Mouse (Mus musculus): Measurements from ENCODE around the gene Chtf18.

Chtf18 gene

DNA sequence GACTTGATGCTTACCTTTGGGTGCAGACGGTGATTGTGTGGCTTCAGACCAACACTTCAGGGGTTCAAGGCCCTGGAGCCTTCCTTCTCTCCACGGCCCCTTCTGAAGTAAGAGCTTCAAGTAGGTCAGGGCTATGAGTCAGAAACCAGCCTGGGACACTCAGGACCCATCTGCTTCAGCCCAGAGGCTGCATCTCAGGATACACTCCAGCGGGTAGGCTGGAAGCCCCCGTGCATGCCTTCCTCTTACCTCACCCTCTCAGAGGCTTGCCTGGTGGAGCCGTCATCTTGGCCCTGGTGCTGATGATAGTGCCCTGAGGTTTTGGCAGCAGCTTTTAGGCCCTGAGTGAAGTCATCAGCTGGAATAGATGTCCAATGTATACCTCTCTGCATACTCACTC, 8.0 kb upstream of the Chtf18 start:
- DNase-seq (ENCODE audit: low spot score): no peak

DNA sequence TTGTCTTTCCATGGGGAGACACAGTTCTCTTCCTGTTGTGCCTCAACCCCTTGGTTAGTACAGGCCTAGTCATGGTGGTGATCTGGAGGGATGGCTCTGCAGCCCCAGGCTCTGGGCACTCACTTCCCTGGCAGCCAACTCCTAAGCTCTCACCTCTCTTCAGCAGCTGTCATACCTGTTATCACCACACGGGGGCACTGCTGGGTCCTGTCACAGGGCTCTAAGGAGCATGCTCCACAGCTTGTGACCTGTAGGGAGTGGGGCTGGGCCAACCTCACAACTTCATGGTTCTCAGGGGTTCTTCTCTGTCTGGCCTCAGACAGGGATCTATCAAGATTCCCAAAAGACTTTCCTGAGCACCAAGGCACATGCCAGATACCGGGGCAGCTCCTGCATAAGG, 4.9 kb upstream of the Chtf18 start:
- DNase-seq (ENCODE audit: low spot score): peak; percentile 71

DNA sequence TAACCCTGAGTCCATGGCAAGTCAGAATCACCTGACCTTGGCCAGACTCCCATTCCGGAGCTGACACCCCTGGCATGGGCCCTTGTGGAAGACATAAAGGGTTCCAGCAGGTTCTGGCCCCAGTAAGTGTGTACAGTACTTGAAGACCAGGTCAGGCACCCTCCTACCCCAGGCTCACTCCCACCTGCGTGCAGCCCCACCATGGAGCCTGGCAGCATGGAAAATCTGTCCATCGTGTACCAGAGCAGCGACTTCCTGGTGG, 721 bp upstream of the Chtf18 start:
- no peak for DNase-seq (ENCODE audit: low spot score)

DNA sequence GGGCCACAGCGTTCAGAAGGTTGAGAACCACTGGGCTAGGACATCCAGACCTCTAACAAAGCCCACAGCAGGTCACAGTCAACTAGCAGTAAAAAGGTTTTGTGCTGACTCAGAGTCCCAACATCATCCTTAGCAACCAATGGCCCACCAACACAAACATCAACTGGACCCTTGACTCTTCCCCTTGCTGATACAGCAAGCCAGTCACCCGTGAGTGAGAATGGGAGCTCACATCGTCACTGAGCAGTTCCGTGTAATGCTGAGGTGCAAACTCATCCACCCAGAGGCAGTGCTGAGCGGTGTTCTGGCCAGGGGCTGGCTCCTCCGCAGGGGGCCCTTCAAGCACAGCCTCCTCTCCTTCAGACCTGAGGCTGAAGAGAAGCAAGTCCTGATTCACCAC, 2.0 kb downstream of the Chtf18 start:
- no peak for DNase-seq (ENCODE audit: low spot score)

DNA sequence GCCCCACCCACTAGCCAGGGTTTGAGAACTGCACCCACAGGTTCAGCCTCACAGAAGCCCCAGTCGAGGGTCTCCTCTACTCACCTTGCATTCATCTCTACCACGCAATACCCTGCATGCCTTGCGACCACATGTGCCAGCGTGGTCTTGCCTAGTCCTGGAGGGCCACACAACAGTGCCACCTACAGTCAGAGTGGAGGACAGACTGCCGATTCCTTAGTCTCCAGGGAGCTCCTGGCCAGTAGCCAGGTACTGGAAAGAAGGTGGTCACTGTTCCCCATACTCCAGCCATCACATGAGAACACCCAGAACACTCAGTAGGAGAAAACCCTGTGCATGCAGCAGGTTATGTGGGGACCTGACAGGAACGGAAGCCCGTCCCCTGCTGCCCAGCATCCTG, 3.3 kb downstream of the Chtf18 start:
- no peak for DNase-seq (ENCODE audit: low spot score)

DNA sequence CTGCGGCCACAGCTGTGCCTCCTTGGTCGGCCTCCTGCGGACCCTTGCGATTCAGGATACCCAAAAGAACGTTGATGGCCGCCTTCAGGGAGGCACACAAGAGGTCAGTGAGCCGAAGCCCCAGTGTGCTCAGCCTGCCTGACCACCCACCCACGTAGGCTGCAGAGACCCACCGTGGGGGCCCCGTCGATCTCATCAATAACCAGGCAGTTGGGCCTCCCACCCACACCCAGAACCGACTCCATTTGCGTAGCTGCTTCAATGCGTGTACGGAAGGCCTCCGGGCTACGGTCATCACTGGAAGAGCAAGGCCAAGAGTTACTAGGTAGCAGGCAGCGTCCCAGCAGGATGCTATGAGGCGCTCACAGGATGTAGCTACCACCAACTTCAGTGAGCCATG, 3.7 kb downstream of the Chtf18 start:
- DNase-seq (ENCODE audit: low spot score): no peak

DNA sequence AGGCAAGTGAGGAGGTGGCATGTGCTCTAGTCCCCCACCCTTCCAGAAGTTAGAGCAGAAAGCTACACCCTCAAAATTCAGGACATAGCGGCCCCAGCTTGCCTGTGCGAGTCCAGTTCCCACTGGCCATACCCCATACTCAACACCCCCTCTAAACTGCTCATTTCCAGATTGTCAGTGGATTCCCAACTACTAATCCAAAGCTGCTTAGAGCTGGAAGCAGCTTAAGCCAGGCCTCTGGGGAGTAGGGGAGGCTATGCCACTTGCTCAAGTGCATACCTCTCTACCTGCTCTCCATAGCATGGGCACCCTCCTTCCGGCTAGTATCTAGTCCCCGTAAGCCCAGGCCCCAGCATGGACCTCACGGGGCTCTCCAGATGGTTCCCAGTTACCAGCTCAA, 5.7 kb downstream of the Chtf18 start:
- no peak for DNase-seq (ENCODE audit: low spot score)

DNA sequence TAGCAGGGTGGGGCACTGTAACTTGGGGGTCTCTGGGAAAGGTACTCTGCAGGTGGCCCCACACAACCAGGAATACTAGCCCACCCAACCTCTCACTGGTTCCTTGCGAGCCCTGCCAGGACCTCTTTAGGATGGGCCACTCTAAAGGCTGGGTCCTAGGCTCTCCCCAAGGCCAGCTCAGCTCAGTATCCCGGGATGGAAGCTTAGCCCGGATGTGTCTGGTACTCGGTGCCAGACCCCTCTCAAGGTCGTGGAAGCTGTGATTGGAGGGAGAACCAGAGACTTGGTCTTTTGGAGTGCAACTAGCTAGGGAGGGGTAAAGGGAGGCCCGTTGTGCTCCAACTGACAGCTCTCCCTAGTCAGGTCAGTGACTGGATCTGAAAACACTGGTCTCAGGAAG, 9.5 kb downstream of the Chtf18 start:
- no peak for DNase-seq (ENCODE audit: low spot score)

DNA sequence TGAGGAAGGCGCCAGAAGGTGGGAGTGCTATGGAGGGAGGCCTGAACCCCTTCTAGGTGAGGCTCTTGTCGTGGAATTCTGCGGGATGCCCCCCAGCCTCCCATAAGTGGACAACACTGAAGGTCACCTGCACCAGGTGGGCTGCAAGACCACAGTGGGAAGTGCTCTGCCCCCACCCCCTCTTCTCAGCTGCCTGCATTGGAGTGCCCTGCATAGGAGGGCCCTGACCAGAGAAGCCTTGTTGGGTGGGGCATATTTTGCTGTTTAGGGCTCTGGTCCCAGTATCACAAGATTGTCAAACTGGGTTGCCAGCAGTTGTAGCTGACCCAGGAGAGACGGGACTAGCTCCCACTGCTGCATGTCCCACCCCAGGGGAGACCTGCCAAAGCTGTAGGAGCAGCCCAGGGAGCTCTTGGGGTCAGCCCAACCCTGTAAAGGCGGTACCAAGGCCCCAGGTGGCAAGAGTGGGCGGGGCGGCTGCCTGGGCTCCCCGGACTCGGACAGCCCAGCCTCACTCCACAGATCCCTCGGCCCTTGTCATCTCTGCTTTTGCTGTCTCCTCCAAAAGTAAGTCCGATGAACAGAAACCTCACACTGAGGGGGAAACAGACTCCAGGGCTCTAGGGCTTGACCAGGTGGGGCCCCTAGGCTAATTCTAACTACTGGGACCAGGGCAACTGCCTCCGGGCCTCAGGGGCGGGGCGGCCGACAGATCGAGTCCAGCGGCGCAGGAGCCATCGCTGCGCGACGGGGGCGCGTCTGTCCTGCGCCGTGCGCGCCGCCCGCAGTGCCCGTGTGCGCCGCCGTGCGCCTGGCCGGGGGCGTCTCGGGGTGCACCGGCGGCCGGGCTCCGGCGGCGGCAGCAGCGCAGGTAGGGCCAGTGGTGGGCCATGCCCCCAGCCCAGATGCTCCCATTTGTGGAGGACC, 10.2 kb downstream of the Chtf18 start, which contains the start of gene Gng13:
Gene Gng13, plus strand, starts transcription at position 461 of the 927 bp plus-strand sequence.
- no peak for DNase-seq (ENCODE audit: low spot score)

DNA sequence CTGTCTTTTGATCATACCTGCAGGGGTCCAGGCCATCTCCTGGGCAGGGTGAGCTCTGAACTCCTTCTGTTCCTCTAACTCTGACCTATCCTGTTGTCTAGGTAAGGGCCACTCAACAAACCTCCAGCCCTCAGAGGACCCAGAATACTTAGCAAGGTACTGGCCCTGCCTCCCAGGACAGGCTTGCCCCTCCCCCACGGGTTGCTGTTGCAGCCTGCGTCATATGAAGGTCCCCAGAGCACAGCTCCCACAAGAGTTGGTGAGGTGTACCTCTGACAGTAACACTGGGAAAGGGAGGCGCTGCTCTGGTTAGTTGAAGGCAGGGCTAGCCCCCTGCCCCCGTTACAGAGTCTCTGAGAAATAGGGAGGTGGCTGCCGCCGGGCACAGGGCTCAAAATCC, 11.1 kb downstream of the Chtf18 start:
- no peak for DNase-seq (ENCODE audit: low spot score)

DNA sequence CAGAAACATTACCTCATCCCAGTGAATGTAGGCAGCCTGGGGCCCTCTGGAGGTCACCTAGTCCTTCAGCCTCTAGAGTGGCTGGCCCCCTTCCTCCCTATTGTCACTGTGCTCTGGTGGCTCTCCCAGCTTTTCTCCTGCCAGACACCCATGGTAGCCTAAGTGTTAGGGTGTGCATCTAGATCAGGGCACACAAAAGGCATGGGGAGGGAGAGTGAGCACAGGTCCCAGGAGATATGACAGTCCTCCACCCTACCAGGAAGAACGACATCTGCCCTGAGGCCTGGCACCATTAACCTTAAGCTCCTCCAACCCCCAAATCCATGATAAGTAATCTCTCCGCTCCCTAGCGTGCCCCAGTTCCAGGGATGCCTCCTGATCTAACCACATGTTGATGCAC, 11.6 kb downstream of the Chtf18 start:
- no peak for DNase-seq (ENCODE audit: low spot score)

DNA sequence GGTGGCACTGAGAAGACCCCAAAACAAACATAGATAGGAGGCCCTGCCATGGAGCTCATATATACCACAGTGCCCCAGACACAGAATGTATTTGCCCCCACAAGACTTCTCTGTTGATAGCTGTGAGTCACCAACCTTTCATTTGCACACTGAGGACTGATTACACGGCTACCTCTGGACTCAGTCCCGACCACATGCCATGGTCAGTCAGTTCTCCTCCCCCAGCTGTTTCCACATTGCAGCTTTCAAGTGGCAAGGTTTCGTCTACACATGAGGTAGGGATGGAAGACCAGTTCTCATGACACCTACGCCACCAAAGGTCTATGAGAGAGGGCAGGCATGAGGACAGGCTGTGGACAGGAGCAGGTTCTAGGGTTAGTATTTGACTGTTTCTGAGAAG, 16.1 kb downstream of the Chtf18 start:
- no peak for DNase-seq (ENCODE audit: low spot score)

DNA sequence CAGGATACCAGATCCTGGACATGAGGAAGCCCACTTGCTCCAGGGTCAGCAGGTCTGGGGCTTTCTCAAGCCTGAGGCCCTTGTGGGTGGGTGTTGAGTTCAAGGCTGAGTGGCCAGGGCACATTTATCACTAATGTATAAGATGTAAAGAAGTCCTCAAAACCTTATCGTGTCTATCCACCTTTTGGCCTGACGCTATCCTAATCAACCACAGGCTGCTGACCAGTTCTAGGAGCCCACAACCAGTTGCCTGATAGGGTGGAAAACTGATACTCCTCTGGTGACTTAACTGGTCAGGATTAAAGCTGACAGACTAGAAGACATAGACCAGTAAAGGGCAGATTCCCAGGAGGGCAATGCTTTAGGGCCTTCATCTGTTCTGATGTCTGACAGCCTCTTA, 17.2 kb downstream of the Chtf18 start:
- DNase-seq (ENCODE audit: low spot score): no peak

DNA sequence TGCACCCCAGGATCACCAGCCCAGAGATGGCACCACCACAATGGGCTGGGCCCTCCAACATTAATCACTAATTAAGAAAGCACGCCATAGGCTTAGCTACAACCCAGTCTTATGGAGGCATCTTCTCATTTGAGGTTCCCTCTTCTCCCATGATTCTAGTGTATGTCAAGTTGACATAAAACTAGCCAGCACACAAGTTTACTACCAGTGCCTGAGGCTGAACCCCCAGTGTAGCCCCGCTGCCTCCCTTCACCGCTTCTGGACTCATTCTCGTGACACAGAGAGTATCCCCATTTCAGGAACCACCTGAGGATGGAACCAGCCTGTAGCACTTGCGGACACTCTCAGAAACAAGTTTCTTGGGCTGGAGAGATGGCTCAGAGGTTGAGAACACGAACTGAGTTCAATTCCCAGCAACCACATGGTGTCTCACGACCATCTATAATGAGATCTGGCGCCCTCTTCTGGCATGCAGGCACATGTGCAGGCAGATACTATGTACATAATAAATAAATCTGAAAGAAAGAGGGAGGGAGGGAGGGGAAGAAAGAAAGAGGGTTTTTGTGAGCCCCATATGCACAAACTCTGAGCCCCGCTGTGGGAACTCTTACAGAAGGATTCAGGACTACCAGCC, 26.2 kb downstream of the Chtf18 start:
- DNase-seq (ENCODE audit: low spot score): no peak

DNA sequence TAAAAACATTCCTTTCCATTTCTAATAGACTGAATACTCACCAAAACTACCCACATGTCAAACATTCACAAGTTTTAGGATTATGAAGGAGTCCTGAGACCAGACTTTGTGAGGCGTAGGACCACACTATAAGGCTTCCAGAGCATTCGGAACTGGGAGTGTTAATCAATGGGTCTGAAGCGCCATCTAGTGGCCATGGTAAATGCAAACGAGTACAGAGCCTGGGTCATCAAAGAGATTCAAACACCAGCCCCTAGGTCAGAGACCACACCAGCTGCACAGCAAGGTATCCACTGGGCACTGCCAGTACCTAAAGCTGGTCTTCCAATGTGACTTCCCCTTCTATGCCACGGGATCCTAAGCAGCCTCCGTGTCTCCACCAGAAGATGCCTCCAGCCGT, 28.8 kb downstream of the Chtf18 start:
- peak; percentile 50 for DNase-seq (ENCODE audit: low spot score)

DNA sequence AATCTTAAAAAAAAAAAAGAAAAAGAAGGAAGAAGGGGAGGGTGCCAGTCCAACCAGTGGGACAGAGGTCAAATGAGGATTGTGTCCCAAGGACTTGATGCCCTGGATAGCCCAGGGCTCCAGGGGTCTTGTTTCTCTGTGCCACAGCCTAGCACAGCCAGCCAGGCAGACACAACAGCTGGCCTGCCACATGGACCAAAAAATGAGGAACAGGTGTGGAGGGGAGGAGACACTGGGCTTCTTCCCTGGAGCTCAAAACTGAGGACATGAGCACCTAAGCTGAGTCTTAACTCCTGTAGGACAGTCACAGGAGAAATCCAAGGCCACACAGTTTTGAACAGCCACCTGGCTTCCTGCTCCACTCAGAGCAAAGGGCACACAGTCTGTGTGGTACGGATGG, 31.0 kb downstream of the Chtf18 start:
- DNase-seq (ENCODE audit: low spot score): no peak

DNA sequence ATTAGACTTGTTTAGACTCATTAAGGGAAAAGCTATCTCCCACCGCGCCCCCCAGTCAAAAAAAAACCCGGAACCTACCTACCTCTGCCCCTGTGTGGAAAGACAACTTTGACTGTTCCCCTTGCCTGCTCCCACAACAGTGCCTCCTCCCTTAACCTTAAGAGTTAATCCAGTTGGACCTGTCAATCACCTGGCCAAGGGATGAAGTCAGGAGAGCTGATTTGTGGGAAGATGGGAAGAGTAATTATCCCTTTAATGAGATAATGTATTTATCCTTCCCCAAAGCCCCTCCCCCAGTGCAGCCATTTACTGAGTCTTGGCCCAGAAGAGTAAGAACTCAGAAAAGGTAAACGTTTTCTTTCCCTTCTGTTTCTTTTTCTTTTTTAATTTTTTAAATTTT, 38.3 kb downstream of the Chtf18 start:
- DNase-seq (ENCODE audit: low spot score): no peak

DNA sequence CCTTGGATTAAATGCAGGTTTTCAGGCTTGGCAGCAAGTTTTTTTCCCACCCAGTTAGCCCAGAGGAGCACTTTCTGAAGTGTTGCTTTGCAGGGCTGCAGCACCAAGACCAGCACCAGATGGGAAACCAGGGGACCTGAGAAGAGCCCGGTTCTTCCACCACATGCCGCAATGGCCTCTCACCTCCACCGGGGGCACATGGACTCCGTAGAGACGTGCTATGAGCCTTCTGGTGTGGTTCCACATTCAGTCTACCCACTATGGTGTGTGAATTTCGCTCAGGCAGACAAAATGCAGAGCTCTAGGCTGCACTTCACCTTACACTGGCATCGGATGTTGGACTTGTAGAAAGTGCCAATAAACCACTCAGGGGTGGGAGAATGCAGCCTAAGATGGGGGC, 40.9 kb downstream of the Chtf18 start:
- no peak for DNase-seq (ENCODE audit: low spot score)

DNA sequence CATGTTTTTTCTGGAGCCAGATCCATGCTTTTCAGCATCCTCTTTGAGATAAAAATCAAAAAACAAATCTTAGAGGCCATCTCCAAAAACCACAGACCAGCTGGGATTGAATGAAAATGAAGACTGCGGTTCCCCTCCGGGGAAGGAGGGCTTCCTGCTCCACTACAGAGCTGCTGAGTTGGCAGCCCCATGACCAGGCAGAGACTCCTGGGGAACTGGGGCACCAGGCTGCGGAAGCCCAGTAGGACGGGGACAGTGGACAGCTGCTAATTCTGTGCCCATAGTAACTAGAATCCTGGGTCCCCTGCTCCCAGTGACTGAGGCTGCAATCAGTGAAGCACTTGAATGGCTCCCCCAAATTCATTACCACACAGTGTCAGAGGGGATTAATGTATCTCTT, 45.6 kb downstream of the Chtf18 start:
- no peak for DNase-seq (ENCODE audit: low spot score)

DNA sequence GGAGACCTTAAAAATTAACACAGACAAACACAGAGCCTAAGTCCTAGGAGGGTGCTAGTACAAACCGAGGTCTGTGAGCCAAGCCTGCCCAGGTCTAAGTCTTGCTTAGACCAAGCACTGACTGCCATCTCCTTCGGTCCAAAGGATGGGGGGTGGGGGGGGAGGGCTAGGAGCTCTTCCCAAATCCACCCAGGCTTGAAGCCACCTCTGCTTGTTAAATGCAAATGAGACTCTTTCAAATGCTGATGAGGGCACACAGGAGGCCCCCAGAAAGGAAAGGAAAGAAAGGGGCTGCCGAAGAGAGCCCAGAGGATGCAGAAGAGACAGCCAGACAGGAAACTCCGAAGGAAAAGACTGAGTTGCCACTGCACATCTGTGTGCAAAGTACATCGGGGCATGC, 47.4 kb downstream of the Chtf18 start:
- no peak for DNase-seq (ENCODE audit: low spot score)

DNA sequence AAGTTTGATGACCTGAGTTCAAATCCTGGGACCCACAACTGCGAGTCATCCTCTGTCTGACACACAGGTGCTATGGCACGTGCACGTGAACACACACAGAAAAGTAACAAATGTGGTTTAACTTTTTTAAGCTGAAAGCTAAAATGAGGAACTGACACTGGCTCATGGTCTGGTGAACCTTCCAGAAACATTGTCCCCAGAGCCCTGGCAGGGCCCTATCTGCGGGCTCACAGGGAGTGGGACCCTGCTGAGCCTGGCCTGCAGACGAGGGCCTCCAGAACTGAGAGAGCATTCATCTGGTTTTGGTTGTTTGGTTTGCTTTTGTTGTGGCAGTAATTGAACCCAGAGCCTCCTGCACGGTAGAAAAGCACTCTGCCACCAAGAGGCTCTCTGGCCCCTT, 49.2 kb downstream of the Chtf18 start:
- no peak for DNase-seq (ENCODE audit: low spot score)

DNA sequence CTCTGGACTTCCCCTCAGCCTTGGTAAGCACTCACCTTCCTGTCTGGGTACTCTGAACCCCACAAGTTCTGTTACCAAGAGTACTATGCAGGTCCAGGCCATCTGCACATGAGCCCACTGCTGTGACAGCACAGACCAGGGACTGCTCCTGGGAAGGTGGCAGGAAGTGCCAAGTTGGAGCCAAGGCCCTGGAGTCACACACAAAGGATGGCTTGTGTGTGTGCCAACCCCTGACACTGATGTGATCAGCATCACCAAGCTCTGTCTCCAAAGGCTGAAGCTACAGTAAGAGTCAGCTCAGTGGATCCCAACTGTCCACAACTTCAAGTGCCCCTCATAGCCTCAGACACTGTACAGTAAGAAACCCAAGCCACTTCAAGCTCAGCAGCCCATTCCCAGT, 54.2 kb downstream of the Chtf18 start:
- DNase-seq (ENCODE audit: low spot score): no peak

All from yolk sac, embryonic 10.5 days (tissue).